Mouse (Mus musculus) C2C12 (cell line): ENCODE measurements at regions not wholly inside any gene's neighbourhood (a gene's known extent, or its start where the extent isn't known, plus 50 kb on each side); places are given as distances from the start of the nearest gene placed in this dataset.
A peak's percentile ranks its signal among the peaks of the same experiment; 100 is the strongest.

ENCODE experiments used
- H3K27me3 ChIP-seq: one replicate; pipeline ENCODE4 v1.6.1; 2011; ENCODE audit not compliant: control insufficient read depth, insufficient read depth, insufficient read length
- H3K36me3 ChIP-seq: one replicate; pipeline ENCODE4 v1.6.1; 2011; ENCODE audit not compliant: control insufficient read depth, insufficient read depth
- H3K4me3 ChIP-seq: one replicate; pipeline ENCODE4 v1.5.1; 2011; ENCODE audit warnings: mild to moderate bottlenecking, control low read depth; ENCODE audit not compliant: poor library complexity, insufficient read depth, severe bottlenecking
- H3K79me2 ChIP-seq: one replicate; pipeline ENCODE4 v1.6.1; 2011; ENCODE audit not compliant: control insufficient read depth, insufficient read depth
- H3K79me3 ChIP-seq: one replicate; pipeline ENCODE4 v1.6.1; 2011; ENCODE audit warnings: low read depth, control low read depth
- H3ac ChIP-seq: one replicate; pipeline ENCODE3; 2011; ENCODE audit warnings: low read depth; ENCODE audit not compliant: control insufficient read depth, insufficient read length
- CEBPB ChIP-seq: IDR thresholded peaks from one replicate; pipeline ENCODE4 v1.6.1; 2011; ENCODE audit warnings: low read depth, mild to moderate bottlenecking, control low read depth, moderate library complexity
- CTCF ChIP-seq: IDR thresholded peaks from one replicate; pipeline ENCODE4 v1.5.1; 2011; ENCODE audit not compliant: control insufficient read depth, insufficient read depth, insufficient read length
- FOSL1 ChIP-seq: IDR thresholded peaks from one replicate; pipeline ENCODE4 v1.8.0; 2011; ENCODE audit warnings: mild to moderate bottlenecking, low read length; ENCODE audit not compliant: poor library complexity, insufficient read depth, severe bottlenecking
- MAX ChIP-seq: IDR thresholded peaks from one replicate; pipeline ENCODE4 v1.6.1; 2011; ENCODE audit warnings: mild to moderate bottlenecking, control low read depth
- MYOD1 ChIP-seq: IDR thresholded peaks from one replicate; pipeline ENCODE4 v1.6.1; 2011; ENCODE audit warnings: low read depth; ENCODE audit not compliant: control insufficient read depth, insufficient read length
- MYOG ChIP-seq: IDR thresholded peaks from one replicate; pipeline ENCODE4 v1.6.1; 2011; ENCODE audit not compliant: control insufficient read depth, insufficient read length; ENCODE audit errors: extremely low read depth
- USF1 ChIP-seq: IDR thresholded peaks from one replicate; pipeline ENCODE4 v1.6.1; 2011; ENCODE audit warnings: low read depth, mild to moderate bottlenecking, control low read depth, moderate library complexity

- Histone ChIP-seq H3K36me3 (no peaks in the 10 kb centered on the region), H3K27me3 (no peaks in the 10 kb centered on the region), H3ac (peak overlapping the region; percentile 5), H3K4me3 (no peak overlapping the region), H3K79me3 (no peaks in the 10 kb centered on the region), H3K79me2 (no peaks in the 10 kb centered on the region)
- peak; percentile 70 for TF ChIP-seq MYOD1
- TF ChIP-seq MAX: no peak
- TF ChIP-seq CEBPB: peak; percentile 67
These were observed 81.1 kb downstream of the Pttg1 start for GRCm38 (mm10) chr11:43344767-43345561.

DNA sequence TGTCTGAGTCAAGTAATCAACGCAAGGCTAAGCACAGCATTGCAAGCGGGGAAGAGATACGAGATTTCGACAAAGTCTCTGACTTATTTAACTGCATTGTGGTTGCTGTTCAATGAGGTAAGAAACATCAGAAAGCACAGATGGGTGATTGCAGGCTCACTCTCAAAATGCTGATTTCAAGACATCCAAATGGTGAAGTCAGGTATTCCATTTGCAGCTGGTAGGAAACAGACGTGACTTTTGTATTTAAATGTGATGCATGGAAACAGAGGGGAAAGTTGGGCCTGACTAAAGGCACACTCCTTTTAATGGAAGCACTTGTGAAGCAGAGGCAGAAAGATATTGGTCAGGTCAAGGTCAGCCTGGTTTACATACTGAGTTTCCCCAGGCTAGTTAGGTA is 82.5 kb downstream of the Pttg1 start:
- TF ChIP-seq MYOG (no peak), CTCF (no peak), MYOD1 (no peak), MAX (no peak), FOSL1 (no peak), USF1 (no peak), CEBPB (no peak)
- Histone ChIP-seq H3K4me3 (no peak overlapping the region), H3K79me3 (no peaks in the 10 kb centered on the region), H3K27me3 (no peaks in the 10 kb centered on the region), H3K79me2 (no peaks in the 10 kb centered on the region), H3K36me3 (no peaks in the 10 kb centered on the region), H3ac (no peak overlapping the region)

DNA sequence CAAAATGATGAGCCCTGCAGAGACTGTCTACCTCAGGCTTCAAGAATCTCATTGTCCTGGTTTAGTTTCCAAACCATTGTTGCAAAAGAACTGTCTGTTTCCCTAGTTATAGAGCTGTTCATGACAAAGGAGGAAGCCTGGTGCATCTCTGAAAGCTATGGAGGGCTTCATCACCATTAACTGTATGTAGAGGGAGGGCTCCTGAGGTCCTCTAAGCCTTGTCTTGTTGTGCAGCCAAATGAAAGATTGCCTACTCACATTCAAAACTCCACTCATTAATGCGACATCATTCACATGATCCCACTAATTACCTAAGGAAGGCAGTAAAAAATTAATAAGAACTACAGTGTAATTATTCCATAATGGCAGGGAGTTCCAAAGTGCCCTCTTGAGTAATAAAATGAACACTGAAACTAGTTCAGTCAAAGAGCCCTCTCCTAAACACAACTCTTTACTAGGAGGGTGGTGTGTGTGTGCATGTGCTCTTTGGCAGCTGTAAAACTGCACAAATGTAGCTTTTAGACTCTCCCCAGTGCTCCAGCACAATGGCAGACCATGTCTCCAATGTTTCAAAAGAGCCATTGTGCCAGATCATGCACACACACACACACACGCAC is 87.6 kb downstream of the Pttg1 start:
- H3K27me3 ChIP-seq: no peaks in the 10 kb centered on the region
- no peaks in the 10 kb centered on the region for H3K36me3 ChIP-seq
- TF ChIP-seq MYOD1 (no peak), FOSL1 (no peak), MYOG (no peak)
- no peak overlapping the region for H3ac ChIP-seq
- no peaks in the 10 kb centered on the region for H3K79me3 ChIP-seq
- no peak overlapping the region for H3K4me3 ChIP-seq
- no peaks in the 10 kb centered on the region for H3K79me2 ChIP-seq

DNA sequence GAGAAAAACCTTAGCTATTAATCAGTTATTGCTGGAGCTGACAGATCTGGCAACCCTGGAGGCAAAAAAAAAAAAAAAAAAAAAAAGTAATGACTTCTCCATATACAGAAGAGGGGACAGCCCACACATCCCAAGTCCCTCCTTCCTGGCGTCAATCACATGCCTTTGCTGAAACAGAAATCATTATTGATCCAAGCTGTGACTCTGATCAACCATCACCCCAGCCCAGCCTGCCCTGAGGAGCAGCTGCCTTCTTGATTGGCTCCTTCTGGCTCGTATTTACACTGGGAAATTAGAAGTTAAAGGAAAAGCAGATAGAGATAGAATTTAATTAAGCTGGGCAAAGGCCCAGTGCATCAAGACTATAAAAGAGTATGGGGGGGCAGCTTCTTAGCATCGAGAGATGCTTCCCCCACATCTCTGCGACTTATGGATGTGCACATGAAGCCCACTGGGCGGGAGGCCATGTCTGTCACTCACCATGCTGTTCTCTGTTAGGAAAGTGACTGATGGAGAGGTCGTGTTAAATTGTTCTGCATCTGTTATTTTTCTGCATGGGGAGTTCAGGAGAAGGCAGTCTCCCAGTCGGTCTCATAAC is 90.3 kb downstream of the Pttg1 start:
- H3K79me3 ChIP-seq: no peaks in the 10 kb centered on the region
- no peaks in the 10 kb centered on the region for H3K79me2 ChIP-seq
- H3ac ChIP-seq: no peak overlapping the region
- no peak overlapping the region for H3K4me3 ChIP-seq
- no peaks in the 10 kb centered on the region for H3K27me3 ChIP-seq
- no peaks in the 10 kb centered on the region for H3K36me3 ChIP-seq
- no peak for TF ChIP-seq USF1
- TF ChIP-seq CEBPB: no peak
- no peak for TF ChIP-seq MYOD1
- TF ChIP-seq MYOG: no peak
- TF ChIP-seq FOSL1: no peak
- TF ChIP-seq MAX: no peak
- no peak for TF ChIP-seq CTCF

GRCm38 (mm10) chr11:43333547-43333946 is 92.5 kb downstream of the Pttg1 start:
- Histone ChIP-seq H3K36me3 (no peaks in the 10 kb centered on the region), H3K79me3 (no peaks in the 10 kb centered on the region), H3K79me2 (no peaks in the 10 kb centered on the region), H3K4me3 (no peak overlapping the region), H3ac (no peak overlapping the region), H3K27me3 (no peaks in the 10 kb centered on the region)
- no peak for TF ChIP-seq USF1
- TF ChIP-seq MAX: no peak
- no peak for TF ChIP-seq MYOG
- no peak for TF ChIP-seq FOSL1
- TF ChIP-seq CTCF: no peak

- Histone ChIP-seq H3K27me3 (no peaks in the 10 kb centered on the region), H3K36me3 (no peaks in the 10 kb centered on the region), H3K4me3 (no peak overlapping the region), H3K79me3 (no peaks in the 10 kb centered on the region), H3K79me2 (no peaks in the 10 kb centered on the region), H3ac (no peak overlapping the region)
- TF ChIP-seq MAX: no peak
These were observed 112.1 kb downstream of the Pttg1 start for GRCm38 (mm10) chr11:43313996-43314395.
